Mouse (Mus musculus): ENCODE measurements around the gene Gltp. TPM values are rescaled to one million over a fixed set of nuclear protein-coding genes. Genes with fewer than 3 reads are reported as not detected.

The Gltp gene
- polyA plus RNA-seq, 1 experiment from 2014 or later: 67.1 TPM

DNA sequence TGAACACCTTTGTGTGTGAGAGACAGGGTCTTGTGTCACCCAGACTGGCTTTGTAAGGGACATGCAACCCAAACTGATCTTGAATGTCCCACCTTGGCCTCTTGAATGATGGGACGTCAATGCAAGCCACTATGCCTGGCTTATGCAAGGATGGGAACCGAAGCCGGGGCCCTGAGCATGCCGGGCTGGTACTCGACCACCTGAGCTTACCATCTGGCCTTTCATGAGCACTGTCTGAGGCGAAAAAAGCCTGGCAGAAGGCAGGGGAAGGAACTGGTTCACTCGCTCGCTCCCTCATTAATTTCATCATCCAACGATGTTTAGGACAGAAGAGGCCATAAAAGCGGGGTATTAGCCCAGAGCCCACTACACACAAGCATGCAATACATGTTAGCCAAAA, 50.0 kb downstream of the Gltp start:
- no peak for ATAC-seq (ENCODE audit: low FRiP score)
- H3K36me3 ChIP-seq (ENCODE audit: control insufficient read depth, insufficient read depth, low read length): no peaks in the 10 kb centered on the region
- H3K9ac ChIP-seq (ENCODE audit: low read length): no peak overlapping the region
- no peak for DNase-seq (ENCODE audit: low spot score, missing footprints)
- H3K4me2 ChIP-seq: no peak overlapping the region
- no peaks in the 10 kb centered on the region; the same call in 1 of the 2 replicates for H3K27me3 ChIP-seq (ENCODE audit: control insufficient read depth, insufficient read depth, low read length)
- WGBS: 88% methylated on average over 10 of the region's 10 CpGs
- no peak overlapping the region for H3K4me3 ChIP-seq (ENCODE audit: low read depth, low read length)
- H3K27ac ChIP-seq (ENCODE audit: low read depth, low read length): no peak overlapping the region
- peaks cover 4% of the 10 kb centered on the region; the same call in 1 of the 2 replicates for H3K4me1 ChIP-seq (ENCODE audit: control insufficient read depth, insufficient read depth, low read length)
- H3K9me3 ChIP-seq (ENCODE audit: control insufficient read depth, low read length): no peaks in the 10 kb centered on the region

DNA sequence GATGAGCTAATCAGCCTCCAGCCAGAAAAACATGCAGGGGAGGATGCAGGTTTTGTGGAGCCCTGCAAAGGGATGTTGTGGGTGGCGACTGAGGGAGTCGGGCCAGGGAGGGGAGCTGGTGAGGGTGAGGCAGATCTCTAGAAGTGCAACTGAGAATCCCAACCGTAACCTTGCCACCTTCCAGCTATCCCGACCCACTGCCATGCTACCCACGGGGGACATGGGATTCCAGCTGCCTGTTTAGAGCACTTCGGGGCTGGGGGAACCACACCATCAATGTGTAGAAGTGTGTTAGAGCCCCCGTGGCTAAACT, 51.2 kb downstream of the Gltp start:
- H3K36me3 ChIP-seq (ENCODE audit: control insufficient read depth, insufficient read depth, low read length): no peaks in the 10 kb centered on the region
- no peaks in the 10 kb centered on the region for H3K9me3 ChIP-seq (ENCODE audit: control insufficient read depth, low read length)
- H3K9ac ChIP-seq (ENCODE audit: low read length): no peak overlapping the region
- H3K4me3 ChIP-seq (ENCODE audit: low read depth, low read length): no peak overlapping the region
- 0 out of 2 replicates have a peak, but pooled peaks cover 2% of the 10 kb centered on the region for H3K4me1 ChIP-seq (ENCODE audit: control insufficient read depth, insufficient read depth, low read length)
- peak overlapping the region; percentile 5; the same call in 1 of the 2 replicates for H3K4me2 ChIP-seq
- no peaks in the 10 kb centered on the region; the same call in 1 of the 2 replicates for H3K27me3 ChIP-seq (ENCODE audit: control insufficient read depth, insufficient read depth, low read length)
- ATAC-seq (ENCODE audit: low FRiP score): peak; percentile 42
- WGBS: 35% methylated on average over 7 of the region's 7 CpGs
- H3K27ac ChIP-seq (ENCODE audit: low read depth, low read length): no peak overlapping the region
- DNase-seq (ENCODE audit: low spot score, missing footprints): no peak

DNA sequence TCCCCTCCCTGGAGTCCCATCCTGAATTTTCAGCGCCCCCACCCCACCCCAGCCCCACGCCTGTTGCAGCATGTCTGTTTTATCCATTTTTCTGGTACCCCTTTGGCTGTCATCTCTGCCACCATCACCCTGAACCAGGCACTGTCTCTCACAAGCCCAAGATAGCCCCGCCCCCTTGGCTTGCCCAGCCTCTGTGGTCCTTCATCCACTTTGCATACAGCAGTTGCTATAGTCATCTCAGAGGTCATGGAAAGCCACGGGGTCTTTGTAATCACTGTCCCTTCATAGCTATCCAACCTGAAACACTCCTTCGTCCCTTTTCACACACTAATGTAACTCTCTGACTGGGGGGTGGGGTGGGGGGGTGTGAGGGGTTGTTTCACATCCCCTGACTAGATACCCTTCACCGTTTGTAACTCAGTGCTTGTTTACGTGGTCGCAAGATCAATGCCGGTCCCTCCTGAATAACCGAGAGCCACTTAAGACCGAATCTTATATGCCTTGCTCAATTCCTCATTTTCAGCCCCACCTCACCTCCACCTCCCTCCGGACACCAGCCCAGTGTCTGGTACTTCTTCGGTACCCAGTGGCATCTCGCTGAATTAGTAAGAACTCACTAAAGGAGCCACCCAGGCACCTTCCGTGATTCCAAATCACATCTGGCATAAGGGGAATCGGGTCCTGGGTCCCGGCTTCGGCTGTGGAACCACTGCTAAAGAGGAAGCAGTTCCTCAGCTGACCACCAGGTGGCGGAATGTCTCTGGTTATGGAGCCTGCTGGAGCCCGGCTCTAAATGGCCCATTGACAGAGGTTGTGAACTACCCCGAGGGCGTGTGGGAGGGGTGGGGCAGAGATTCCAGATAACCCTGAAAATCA, 51.8 kb downstream of the Gltp start:
- H3K9ac ChIP-seq (ENCODE audit: low read length): no peak overlapping the region
- H3K4me1 ChIP-seq (ENCODE audit: control insufficient read depth, insufficient read depth, low read length): 0 out of 2 replicates have a peak, but pooled peaks cover 2% of the 10 kb centered on the region
- peak; percentile 70 for ATAC-seq (ENCODE audit: low FRiP score)
- no peak overlapping the region for H3K27ac ChIP-seq (ENCODE audit: low read depth, low read length)
- H3K9me3 ChIP-seq (ENCODE audit: control insufficient read depth, low read length): no peaks in the 10 kb centered on the region
- H3K4me3 ChIP-seq (ENCODE audit: low read depth, low read length): no peak overlapping the region
- WGBS: 16% methylated on average over 22 of the region's 22 CpGs
- peak overlapping the region; percentile 33; the same call in 1 of the 2 replicates for H3K4me2 ChIP-seq
- H3K36me3 ChIP-seq (ENCODE audit: control insufficient read depth, insufficient read depth, low read length): no peaks in the 10 kb centered on the region
- peak; percentile 99 for DNase-seq (ENCODE audit: low spot score, missing footprints)
- no peaks in the 10 kb centered on the region; the same call in 1 of the 2 replicates for H3K27me3 ChIP-seq (ENCODE audit: control insufficient read depth, insufficient read depth, low read length)

DNA sequence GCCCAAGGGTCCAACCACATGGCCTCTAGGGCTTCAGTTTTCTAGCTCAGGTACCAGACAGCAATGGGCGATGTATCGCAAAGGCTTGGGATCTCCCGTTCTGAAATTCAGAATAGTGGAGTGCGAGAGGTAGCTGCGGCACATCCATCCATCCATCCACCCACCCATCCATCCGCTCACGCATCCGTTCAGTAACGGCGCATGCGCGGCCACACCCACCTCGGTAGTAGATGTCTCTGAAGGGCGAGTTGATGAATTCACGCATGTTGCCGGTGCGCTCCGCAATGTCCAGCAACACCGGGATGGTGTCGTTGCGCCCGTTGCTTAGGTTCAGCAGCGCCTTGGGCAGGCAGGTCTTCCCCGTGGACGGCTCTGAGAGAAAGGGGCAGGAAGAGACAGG, 54.7 kb downstream of the Gltp start:
- ATAC-seq (ENCODE audit: low FRiP score) (no peak), DNase-seq (ENCODE audit: low spot score, missing footprints) (no peak)
- Histone ChIP-seq H3K27ac (ENCODE audit: low read depth, low read length) (no peak overlapping the region), H3K4me3 (ENCODE audit: low read depth, low read length) (no peak overlapping the region), H3K9ac (ENCODE audit: low read length) (no peak overlapping the region), H3K9me3 (ENCODE audit: control insufficient read depth, low read length) (no peaks in the 10 kb centered on the region), H3K4me2 (no peak overlapping the region), H3K4me1 (ENCODE audit: control insufficient read depth, insufficient read depth, low read length) (0 out of 2 replicates have a peak, but pooled peaks cover 2% of the 10 kb centered on the region), H3K27me3 (ENCODE audit: control insufficient read depth, insufficient read depth, low read length) (no peaks in the 10 kb centered on the region; the same call in 1 of the 2 replicates), H3K36me3 (ENCODE audit: control insufficient read depth, insufficient read depth, low read length) (no peaks in the 10 kb centered on the region)
- 82% methylated on average over 25 of the region's 25 CpGs for WGBS

DNA sequence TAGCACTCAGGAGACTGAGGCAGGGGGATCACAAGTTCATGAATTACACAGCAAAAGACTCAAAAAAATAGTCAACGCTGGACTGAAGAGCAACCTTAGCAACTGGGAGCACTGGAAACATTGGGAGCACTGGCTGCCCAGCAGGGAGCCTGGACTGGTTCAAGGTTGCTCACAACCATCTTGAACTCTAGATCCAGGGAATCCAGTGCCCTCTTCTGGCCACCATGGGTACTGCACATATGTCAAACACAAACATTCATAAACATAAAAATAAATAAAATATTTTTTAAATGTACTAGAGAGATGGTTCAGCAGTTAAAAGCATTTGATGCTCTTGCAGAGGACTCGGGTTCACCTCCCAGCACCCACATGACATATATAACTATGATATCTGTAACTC, 59.4 kb downstream of the Gltp start:
- Histone ChIP-seq H3K27ac (ENCODE audit: low read depth, low read length) (no peak overlapping the region), H3K9me3 (ENCODE audit: control insufficient read depth, low read length) (no peaks in the 10 kb centered on the region), H3K36me3 (ENCODE audit: control insufficient read depth, insufficient read depth, low read length) (no peaks in the 10 kb centered on the region), H3K4me2 (no peak overlapping the region), H3K4me1 (ENCODE audit: control insufficient read depth, insufficient read depth, low read length) (no peaks in the 10 kb centered on the region), H3K9ac (ENCODE audit: low read length) (no peak overlapping the region), H3K27me3 (ENCODE audit: control insufficient read depth, insufficient read depth, low read length) (no peaks in the 10 kb centered on the region), H3K4me3 (ENCODE audit: low read depth, low read length) (no peak overlapping the region)
- 56% methylated on average over 2 of the region's 2 CpGs for WGBS
- no peak for ATAC-seq (ENCODE audit: low FRiP score)
- DNase-seq (ENCODE audit: low spot score, missing footprints): no peak

DNA sequence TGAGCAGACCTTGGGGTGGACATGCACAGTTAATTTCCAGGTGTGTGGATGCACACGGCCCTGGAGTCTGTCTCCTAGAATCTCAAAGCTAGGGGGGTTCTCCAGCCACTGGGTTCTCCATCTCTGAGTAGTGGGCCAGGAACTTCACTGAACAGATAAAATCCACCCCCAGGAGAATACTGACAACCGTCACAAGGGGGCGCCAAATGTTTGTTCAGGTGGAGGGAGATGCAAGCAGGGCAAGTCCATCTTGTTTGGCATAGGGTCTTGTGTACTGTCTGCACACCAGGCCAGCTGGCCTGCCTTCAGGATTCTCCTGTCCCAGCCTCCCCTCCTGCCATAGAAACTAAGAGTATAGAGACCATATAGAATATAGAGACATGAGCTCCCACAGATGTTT, 65.2 kb downstream of the Gltp start:
- Histone ChIP-seq H3K9me3 (ENCODE audit: control insufficient read depth, low read length) (no peaks in the 10 kb centered on the region), H3K27me3 (ENCODE audit: control insufficient read depth, insufficient read depth, low read length) (no peaks in the 10 kb centered on the region), H3K9ac (ENCODE audit: low read length) (no peak overlapping the region), H3K36me3 (ENCODE audit: control insufficient read depth, insufficient read depth, low read length) (no peaks in the 10 kb centered on the region), H3K27ac (ENCODE audit: low read depth, low read length) (no peak overlapping the region), H3K4me1 (ENCODE audit: control insufficient read depth, insufficient read depth, low read length) (no peaks in the 10 kb centered on the region), H3K4me3 (ENCODE audit: low read depth, low read length) (no peak overlapping the region), H3K4me2 (no peak overlapping the region)
- WGBS: 23% methylated on average over 3 of the region's 3 CpGs
- ATAC-seq (ENCODE audit: low FRiP score) (no peak), DNase-seq (ENCODE audit: low spot score, missing footprints) (peak; percentile 95)

DNA sequence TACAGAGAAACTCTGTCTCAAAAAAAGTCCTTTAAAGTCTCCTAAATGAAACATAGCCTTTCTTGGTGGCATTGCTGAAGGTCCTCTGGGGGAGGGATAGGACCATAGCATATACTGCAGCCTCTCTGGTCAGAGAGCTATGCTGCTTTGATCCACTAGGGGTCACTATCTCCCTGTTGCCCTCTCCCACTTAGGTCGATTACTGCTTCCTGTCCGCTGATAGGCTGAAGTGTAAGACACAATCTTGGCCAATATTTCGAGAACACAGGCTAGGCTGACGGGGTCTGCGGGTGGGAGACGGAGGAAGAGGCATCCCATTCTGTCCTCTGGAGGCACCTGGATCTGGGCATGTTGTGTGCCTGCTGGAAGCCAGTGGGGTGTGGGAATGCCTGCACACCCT, 70.5 kb downstream of the Gltp start:
- Histone ChIP-seq H3K4me2 (no peak overlapping the region), H3K36me3 (ENCODE audit: control insufficient read depth, insufficient read depth, low read length) (no peaks in the 10 kb centered on the region), H3K9ac (ENCODE audit: low read length) (no peak overlapping the region), H3K27me3 (ENCODE audit: control insufficient read depth, insufficient read depth, low read length) (no peaks in the 10 kb centered on the region), H3K9me3 (ENCODE audit: control insufficient read depth, low read length) (no peaks in the 10 kb centered on the region), H3K27ac (ENCODE audit: low read depth, low read length) (no peak overlapping the region), H3K4me3 (ENCODE audit: low read depth, low read length) (no peak overlapping the region), H3K4me1 (ENCODE audit: control insufficient read depth, insufficient read depth, low read length) (no peaks in the 10 kb centered on the region)
- ATAC-seq (ENCODE audit: low FRiP score): no peak
- DNase-seq (ENCODE audit: low spot score, missing footprints): no peak
- 40% methylated on average over 6 of the region's 6 CpGs for WGBS

Small RNAs within 50 kb of the gene (microRNA-seq; reads per million reads assigned to microRNA genes)
- gene Mir7028: not detected

Other genes starting within 250 kb of the Gltp start
- 22.3 and 23.7 TPM in 2 replicates for gene Mmab, start 246.9 kb downstream of the Gltp start, polyA plus RNA-seq (2014; fragmentation: Nextera tagmentation; extraction: Ambion mirVana)
- gene Mvk, start 246.7 kb downstream of the Gltp start, polyA plus RNA-seq (2014; fragmentation: Nextera tagmentation; extraction: Ambion mirVana): 62.5 and 63.3 TPM in 2 replicates
- 5.8 and 6.7 TPM in 2 replicates for gene Fam222a, start 123.0 kb downstream of the Gltp start, polyA plus RNA-seq (2014; fragmentation: Nextera tagmentation; extraction: Ambion mirVana)
- gene Trpv4, start 32.6 kb downstream of the Gltp start, polyA plus RNA-seq (2014; fragmentation: Nextera tagmentation; extraction: Ambion mirVana): 0.26 TPM in 1 of 2 replicates, not detected in the other
- 13.7 and 17.4 TPM in 2 replicates for gene Tchp, start 16.8 kb upstream of the Gltp start, polyA plus RNA-seq (2014; fragmentation: Nextera tagmentation; extraction: Ambion mirVana)
- gene Ankrd13a, start 83.7 kb upstream of the Gltp start, polyA plus RNA-seq (2014; fragmentation: Nextera tagmentation; extraction: Ambion mirVana): 64.7 and 71.9 TPM in 2 replicates
- gene Git2, start 84.5 kb upstream of the Gltp start, polyA plus RNA-seq (2014; fragmentation: Nextera tagmentation; extraction: Ambion mirVana): 29.5 and 30.0 TPM in 2 replicates
- gene 1500011B03Rik, start 132.5 kb upstream of the Gltp start, polyA plus RNA-seq (2014; fragmentation: Nextera tagmentation; extraction: Ambion mirVana): 150 and 157 TPM in 2 replicates
- not detected in 2 replicates for gene 4930519G04Rik, start 162.7 kb upstream of the Gltp start, polyA plus RNA-seq (2014; fragmentation: Nextera tagmentation; extraction: Ambion mirVana)
- gene Gm9936, start 167.7 kb upstream of the Gltp start, polyA plus RNA-seq (2014; fragmentation: Nextera tagmentation; extraction: Ambion mirVana): 0.28 and 0.56 TPM in 2 replicates
- 1.3 and 1.8 TPM in 2 replicates for gene Oasl2, start 206.0 kb upstream of the Gltp start, polyA plus RNA-seq (2014; fragmentation: Nextera tagmentation; extraction: Ambion mirVana)
- gene Oasl1, start 232.3 kb upstream of the Gltp start, polyA plus RNA-seq (2014; fragmentation: Nextera tagmentation; extraction: Ambion mirVana): not detected in 2 replicates